Mouse (Mus musculus): ENCODE data around the gene Ifih1.

DNA sequence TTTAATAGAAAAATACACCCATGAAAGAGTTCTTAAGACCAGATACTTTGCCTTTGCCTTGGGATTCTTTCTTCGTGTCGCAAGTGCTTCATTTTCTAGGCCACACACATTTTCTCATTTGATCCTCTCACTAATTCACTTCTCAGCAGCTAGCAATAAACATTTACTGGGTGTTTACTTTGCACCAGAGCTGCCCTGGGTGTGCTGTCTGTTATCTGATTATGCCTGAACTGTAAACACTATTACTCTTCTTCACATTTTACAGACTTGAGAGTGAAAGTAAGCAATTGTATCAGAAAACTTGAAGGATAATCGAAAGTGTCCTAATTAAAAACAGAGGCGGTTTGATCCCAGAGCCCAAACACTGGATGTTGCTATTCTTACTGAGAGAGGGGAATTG lies 56.7 kb downstream of the Ifih1 start:
- TF ChIP-seq CTCF (IDR thresholded peaks at IDR 0.05; ENCODE audit: extremely low read depth, insufficient read length, insufficient replicate concordance, low read depth, low read length) (no peak), POLR2A (IDR thresholded peaks at IDR 0.05; ENCODE audit: low read depth, low read length) (no peak)
